Mouse (Mus musculus) megakaryocyte-erythroid progenitor cell, adult 5-6 weeks (primary cell): ENCODE results near the gene Serpinb5. TPM values are rescaled to one million over a fixed set of nuclear protein-coding genes. Genes with fewer than 3 reads are reported as not detected.

ENCODE experiments used
- total RNA-seq, 2 experiments: library from RNA; stranded (forward) in 1 of 2; stranded (reverse) in 1 of 2; fragments of 200-1000, 215-1000 nt in 1 of 2; fragments of >200 nt in 1 of 2; fragmentation: Nextera tagmentation in 1 of 2; gene quantifications; 2 replicates each; pipeline ENCODE4 v1.2.3; 2014 to 2017

Gene Serpinb5
- total RNA-seq, 2 experiments from 2014 or later: not detected

Other genes with a start within 250 kb of the Serpinb5 start
- gene Bcl2, start 146.9 kb upstream of the Serpinb5 start, total RNA-seq (2014; fragmentation: Nextera tagmentation): 4.8 and 15.0 TPM in 2 replicates
- gene Bcl2, start 146.9 kb upstream of the Serpinb5 start, total RNA-seq (2017): 12.1 and 14.5 TPM in 2 replicates
- gene Kdsr, start 101.4 kb upstream of the Serpinb5 start, total RNA-seq (2014; fragmentation: Nextera tagmentation): 9.4 and 10.2 TPM in 2 replicates
- 31.7 and 35.8 TPM in 2 replicates for gene Kdsr, start 101.4 kb upstream of the Serpinb5 start, total RNA-seq (2017)
- 38.1 and 76.7 TPM in 2 replicates for gene Vps4b, start 64.4 kb upstream of the Serpinb5 start, total RNA-seq (2014; fragmentation: Nextera tagmentation)
- gene Vps4b, start 64.4 kb upstream of the Serpinb5 start, total RNA-seq (2017): 68.8 and 105 TPM in 2 replicates
- gene Serpinb12, start 73.3 kb downstream of the Serpinb5 start, total RNA-seq (2014; fragmentation: Nextera tagmentation): not detected in 2 replicates
- not detected in 2 replicates for gene Serpinb12, start 73.3 kb downstream of the Serpinb5 start, total RNA-seq (2017)
- not detected in 2 replicates for gene Serpinb13, start 119.8 kb downstream of the Serpinb5 start, total RNA-seq (2014; fragmentation: Nextera tagmentation)
- not detected in 2 replicates for gene Serpinb13, start 119.8 kb downstream of the Serpinb5 start, total RNA-seq (2017)
- not detected in 2 replicates for gene Serpinb3a, start 191.1 kb downstream of the Serpinb5 start, total RNA-seq (2014; fragmentation: Nextera tagmentation)
- not detected in 2 replicates for gene Serpinb3a, start 191.1 kb downstream of the Serpinb5 start, total RNA-seq (2017)
- not detected in 2 replicates for gene Serpinb3d, start 222.3 kb downstream of the Serpinb5 start, total RNA-seq (2014; fragmentation: Nextera tagmentation)
- not detected in 2 replicates for gene Serpinb3d, start 222.3 kb downstream of the Serpinb5 start, total RNA-seq (2017)